Comparison of ENCODE assay signal across 21 mouse cellular contexts in genomic region chr5:64636301-64636700, GRCm38 (mm10).
DNase-seq lines count a peak whose midpoint lies in the region; ATAC-seq and TF ChIP-seq lines count a peak whose summit lies in the region.
"Had no signal": no experiment of that assay in that cellular context is flagged by ENCODE, and none has a peak within 500 bp of the region (broad histone marks: within the 10 kb centered on the region; RNA-seq: fewer than 3 reads in every experiment).

No protein-coding gene starts in this region.

- H3K9ac ChIP-seq in midbrain, embryonic 15.5 days: no peak overlapping the region
- no peak overlapping the region for H3K9ac ChIP-seq in intestine, embryonic 15.5 days
- no peak overlapping the region for H3K9ac ChIP-seq in liver, embryonic 14.5 days (replicated peaks)
- no peak overlapping the region for H3K9ac ChIP-seq in stomach, embryonic 15.5 days
- H3K9ac ChIP-seq: embryonic facial prominence, embryonic 15.5 days; forebrain, embryonic 12.5 days; limb, embryonic 13.5 days; lung, embryonic 15.5 days; midbrain, embryonic 13.5 days had no signal

- no peak for TF ChIP-seq EP300 in liver, embryonic 14.5 days (IDR thresholded peaks at IDR 0.05; ENCODE audit: low read depth)

- no peak for ATAC-seq in midbrain, embryonic 15.5 days (replicated peaks)
- ATAC-seq in intestine, embryonic 15.5 days: peak; percentile 89
- peak; percentile 77; the same call in 1 of the 2 replicates for ATAC-seq in liver, embryonic 14.5 days (ENCODE audit: insufficient read depth)
- peak; percentile 87 for ATAC-seq in stomach, embryonic 15.5 days (ENCODE audit: insufficient read depth, low FRiP score, low read depth)
- ATAC-seq: midbrain, embryonic 13.5 days had no signal

- intact Hi-C loops in gastrocnemius, postnatal 36 days (cut with DNase I): no loop called here
- intact Hi-C loops in left cerebral cortex, postnatal 25 days (cut with DNase I): no loop called here
- intact Hi-C loops in left cerebral cortex, postnatal 4 days (cut with DNase I): no loop called here

- H3K27me3 ChIP-seq in midbrain, embryonic 10.5 days (ENCODE audit: low read depth, poor library complexity, severe bottlenecking): no peaks in the 10 kb centered on the region
- no peaks in the 10 kb centered on the region for H3K27me3 ChIP-seq in midbrain, embryonic 15.5 days (replicated peaks)
- no peaks in the 10 kb centered on the region for H3K27me3 ChIP-seq in intestine, embryonic 15.5 days (replicated peaks)
- no peaks in the 10 kb centered on the region for H3K27me3 ChIP-seq in liver, embryonic 14.5 days (ENCODE audit: control insufficient read depth, insufficient read depth, low read length)
- H3K27me3 ChIP-seq in stomach, embryonic 15.5 days (replicated peaks): no peaks in the 10 kb centered on the region
- H3K27me3 ChIP-seq: embryonic facial prominence, embryonic 15.5 days; forebrain, embryonic 12.5 days; limb, embryonic 13.5 days; lung, embryonic 15.5 days; midbrain, embryonic 13.5 days had no signal

- peak overlapping the region; percentile 23 for H3K27ac ChIP-seq in midbrain, embryonic 10.5 days (replicated peaks)
- H3K27ac ChIP-seq in midbrain, embryonic 15.5 days: no peak overlapping the region
- no peak overlapping the region for H3K27ac ChIP-seq in intestine, embryonic 15.5 days
- H3K27ac ChIP-seq in liver, embryonic 14.5 days: no peak overlapping the region
- no peak overlapping the region for H3K27ac ChIP-seq in stomach, embryonic 15.5 days
- H3K27ac ChIP-seq: embryonic facial prominence, embryonic 15.5 days; forebrain, embryonic 12.5 days; hindbrain, embryonic 10.5 days; limb, embryonic 13.5 days; lung, embryonic 15.5 days; macrophage; midbrain, embryonic 13.5 days had no signal

- H3K4me2 ChIP-seq in midbrain, embryonic 15.5 days: no peak overlapping the region
- no peak overlapping the region for H3K4me2 ChIP-seq in intestine, embryonic 15.5 days (replicated peaks)
- peak overlapping the region; percentile 34 for H3K4me2 ChIP-seq in liver, embryonic 14.5 days (ENCODE audit: low read depth)
- no peak overlapping the region for H3K4me2 ChIP-seq in stomach, embryonic 15.5 days
- H3K4me2 ChIP-seq: embryonic facial prominence, embryonic 15.5 days; forebrain, embryonic 12.5 days; limb, embryonic 13.5 days; lung, embryonic 15.5 days; midbrain, embryonic 13.5 days had no signal

- no peak for DNase-seq in midbrain, embryonic 10.5 days (ENCODE audit: low spot score)
- DNase-seq in liver, embryonic 14.5 days (ENCODE audit: low read depth in 3 of 3, low spot score in 3 of 3): peak in 1 of 3 experiments; percentile 32
- no peak for DNase-seq in gastrocnemius, postnatal 36 days
- no peak for DNase-seq in left cerebral cortex, postnatal 25 days (ENCODE audit: low spot score in 2 of 2)
- DNase-seq in left cerebral cortex, postnatal 4 days: no peak
- DNase-seq: cerebellum, postnatal 14 days; gastrocnemius, postnatal 10 days; kidney, adult 9 months; kidney, postnatal 36 days; layer of hippocampus, adult 9-11 months; thymus, postnatal 36 days had no signal

- no peak for TF ChIP-seq CTCF in liver, embryonic 14.5 days (IDR thresholded peaks at IDR 0.05; ENCODE audit: low read depth)

- no peaks in the 10 kb centered on the region for H3K4me1 ChIP-seq in midbrain, embryonic 10.5 days
- H3K4me1 ChIP-seq in midbrain, embryonic 15.5 days: no peaks in the 10 kb centered on the region
- H3K4me1 ChIP-seq in intestine, embryonic 15.5 days (replicated peaks): no peaks in the 10 kb centered on the region
- peaks cover 11 to 12% of the 10 kb centered on the region in 2 experiments for H3K4me1 ChIP-seq in liver, embryonic 14.5 days (replicated peaks; ENCODE audit: control insufficient read depth in 2 of 2, insufficient read depth in 2 of 2, low read length in 1 of 2)
- H3K4me1 ChIP-seq in stomach, embryonic 15.5 days: no peaks in the 10 kb centered on the region; the same call in 1 of the 2 replicates
- H3K4me1 ChIP-seq: embryonic facial prominence, embryonic 15.5 days; forebrain, embryonic 12.5 days; hindbrain, embryonic 10.5 days; limb, embryonic 13.5 days; lung, embryonic 15.5 days; midbrain, embryonic 13.5 days had no signal

- H3K9me3 ChIP-seq in midbrain, embryonic 10.5 days (replicated peaks): no peaks in the 10 kb centered on the region
- H3K9me3 ChIP-seq in midbrain, embryonic 15.5 days: no peaks in the 10 kb centered on the region
- H3K9me3 ChIP-seq in intestine, embryonic 15.5 days: no peaks in the 10 kb centered on the region
- no peaks in the 10 kb centered on the region for H3K9me3 ChIP-seq in liver, embryonic 14.5 days (ENCODE audit: control insufficient read depth, low read length)
- H3K9me3 ChIP-seq in stomach, embryonic 15.5 days: no peaks in the 10 kb centered on the region
- H3K9me3 ChIP-seq: embryonic facial prominence, embryonic 15.5 days; forebrain, embryonic 12.5 days; hindbrain, embryonic 10.5 days; limb, embryonic 13.5 days; lung, embryonic 15.5 days; midbrain, embryonic 13.5 days had no signal

- H3K36me3 ChIP-seq in midbrain, embryonic 10.5 days: no peaks in the 10 kb centered on the region
- no peaks in the 10 kb centered on the region for H3K36me3 ChIP-seq in midbrain, embryonic 15.5 days (replicated peaks)
- H3K36me3 ChIP-seq in intestine, embryonic 15.5 days: no peaks in the 10 kb centered on the region
- no peaks in the 10 kb centered on the region for H3K36me3 ChIP-seq in liver, embryonic 14.5 days (replicated peaks; ENCODE audit: control insufficient read depth, insufficient read depth, low read depth)
- H3K36me3 ChIP-seq in stomach, embryonic 15.5 days: no peaks in the 10 kb centered on the region
- H3K36me3 ChIP-seq: embryonic facial prominence, embryonic 15.5 days; forebrain, embryonic 12.5 days; hindbrain, embryonic 10.5 days; limb, embryonic 13.5 days; lung, embryonic 15.5 days; midbrain, embryonic 13.5 days had no signal

- H3K4me3 ChIP-seq in midbrain, embryonic 10.5 days: no peak overlapping the region
- H3K4me3 ChIP-seq in midbrain, embryonic 15.5 days: no peak overlapping the region
- no peak overlapping the region for H3K4me3 ChIP-seq in intestine, embryonic 15.5 days (replicated peaks)
- H3K4me3 ChIP-seq in liver, embryonic 14.5 days (ENCODE audit: insufficient read depth in 1 of 2, low read depth in 2 of 2, low read length in 2 of 2): no peak overlapping the region
- no peak overlapping the region for H3K4me3 ChIP-seq in stomach, embryonic 15.5 days (replicated peaks)
- H3K4me3 ChIP-seq: embryonic facial prominence, embryonic 15.5 days; forebrain, embryonic 12.5 days; hindbrain, embryonic 10.5 days; limb, embryonic 13.5 days; lung, embryonic 15.5 days; midbrain, embryonic 13.5 days had no signal

- 93% methylated on average over 3 of the region's 3 CpGs for WGBS in midbrain, embryonic 10.5 days
- 96% methylated on average over 3 of the region's 3 CpGs for WGBS in midbrain, embryonic 15.5 days
- WGBS in intestine, embryonic 15.5 days: 78% methylated on average over 3 of the region's 3 CpGs
- WGBS in liver, embryonic 14.5 days (ENCODE audit: insufficient replicate concordance): 74% methylated on average over 3 of the region's 3 CpGs
- 81% methylated on average over 3 of the region's 3 CpGs for WGBS in stomach, embryonic 15.5 days
